Mouse (Mus musculus) liver, embryonic 16.5 days (tissue): ENCODE measurements around the gene 9430015G10Rik. TPM values are rescaled to one million over a fixed set of nuclear protein-coding genes. Genes with fewer than 3 reads are reported as not detected.
A peak's percentile ranks its signal among the peaks of the same experiment; 100 is the strongest.
"Not testable (repeated sequence)": the region's sequence is repeated elsewhere in the genome, so short reads cannot be mapped to it uniquely, and the experiment has no call there.

ENCODE experiments used
- ATAC-seq: fragments of 200-750 bp; cut with Nextera tagmentation; 2 replicates; pipeline ENCODE4 v1.8.0; 2017; ENCODE audit warnings: low read depth, mild to moderate bottlenecking, moderate number of reproducible peaks, moderate library complexity
- H3K27ac ChIP-seq: fragments of 300-500 bp; sonication (generic); 2 replicates; pipeline ENCODE4 v1.5.1; 2014; ENCODE audit warnings: mild to moderate bottlenecking, low read length
- H3K27me3 ChIP-seq: fragments of 300-500 bp; sonication (generic); 2 replicates; pipeline ENCODE4 v1.6.1; 2014; ENCODE audit warnings: low read depth, low read length, mixed read lengths; ENCODE audit not compliant: control insufficient read depth, insufficient read depth
- H3K36me3 ChIP-seq: fragments of 300-500 bp; sonication (generic); 2 replicates; pipeline ENCODE4 v1.6.1; 2014; ENCODE audit warnings: mild to moderate bottlenecking; ENCODE audit not compliant: control insufficient read depth, insufficient read depth
- H3K4me1 ChIP-seq: fragments of 300-500 bp; sonication (generic); 2 replicates; pipeline ENCODE4 v1.6.1; 2014; ENCODE audit warnings: low read depth, low read length, mixed read lengths; ENCODE audit not compliant: control insufficient read depth
- H3K4me2 ChIP-seq: fragments of 300-500 bp; sonication (generic); 2 replicates; pipeline ENCODE4 v1.6.1; 2014; ENCODE audit warnings: low read depth, low read length, mixed read lengths
- H3K4me3 ChIP-seq: fragments of 300-500 bp; sonication (generic); 2 replicates; pipeline ENCODE4 v1.5.1; 2014; ENCODE audit warnings: low read depth, mild to moderate bottlenecking, low read length
- H3K9ac ChIP-seq: fragments of 300-500 bp; sonication (generic); 2 replicates; pipeline ENCODE4 v1.6.1; 2014; ENCODE audit warnings: low read depth, low read length
- H3K9me3 ChIP-seq: fragments of 300-500 bp; sonication (generic); replicated peaks from 2 replicates; pipeline ENCODE4 v1.6.1; 2016; ENCODE audit warnings: low read length; ENCODE audit not compliant: control insufficient read depth
- WGBS: fragments of 180-500 bp; shearing (Covaris S2); extraction: QIAGEN DNeasy Blood & Tissue Kit; methylation state at CpG from one replicate; pipeline ENCODE4 v1.1.7; 2014; ENCODE audit not compliant: insufficient replicate concordance; 5-methylcytosine and 5-hydroxymethylcytosine counted together
- polyA plus RNA-seq: library from polyadenylated mRNA; unstranded; fragments of >200 nt; fragmentation: Nextera tagmentation; extraction: Ambion mirVana; gene quantifications from 2 replicates; pipeline ENCODE4 v1.2.1, GENCODE M21; 2015

Gene 9430015G10Rik
- polyA plus RNA-seq, 1 experiment from 2014 or later = 13.4 TPM

DNA sequence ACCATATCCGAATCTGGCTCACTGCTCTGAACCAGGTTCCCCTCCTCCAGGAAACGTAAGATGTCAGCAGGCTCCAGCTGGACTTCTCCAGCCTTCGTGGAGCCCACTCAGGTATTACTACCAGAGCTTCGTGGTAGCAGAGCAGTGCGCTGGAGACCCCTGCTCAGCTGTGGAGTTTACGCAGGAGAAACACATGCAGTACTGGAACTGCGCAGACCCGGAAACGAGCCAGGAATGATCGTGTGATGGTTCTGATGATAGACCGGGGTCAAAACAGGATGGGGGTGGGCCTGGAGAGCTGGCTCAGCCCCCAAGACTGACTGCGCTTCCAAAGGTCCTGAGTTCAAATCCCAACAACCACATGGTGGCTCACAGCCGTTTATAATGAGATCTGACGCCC, 26.0 kb downstream of the 9430015G10Rik start:
- Histone ChIP-seq H3K9me3 (no peaks in the 10 kb centered on the region), H3K4me3 (no peak overlapping the region), H3K4me1 (no peaks in the 10 kb centered on the region; the same call in 1 of the 2 replicates), H3K36me3 (no peaks in the 10 kb centered on the region), H3K9ac (no peak overlapping the region), H3K27me3 (no peaks in the 10 kb centered on the region), H3K4me2 (no peak overlapping the region), H3K27ac (no peak overlapping the region)
- 84% methylated on average over 14 of the region's 14 CpGs for WGBS
- ATAC-seq = no peak

DNA sequence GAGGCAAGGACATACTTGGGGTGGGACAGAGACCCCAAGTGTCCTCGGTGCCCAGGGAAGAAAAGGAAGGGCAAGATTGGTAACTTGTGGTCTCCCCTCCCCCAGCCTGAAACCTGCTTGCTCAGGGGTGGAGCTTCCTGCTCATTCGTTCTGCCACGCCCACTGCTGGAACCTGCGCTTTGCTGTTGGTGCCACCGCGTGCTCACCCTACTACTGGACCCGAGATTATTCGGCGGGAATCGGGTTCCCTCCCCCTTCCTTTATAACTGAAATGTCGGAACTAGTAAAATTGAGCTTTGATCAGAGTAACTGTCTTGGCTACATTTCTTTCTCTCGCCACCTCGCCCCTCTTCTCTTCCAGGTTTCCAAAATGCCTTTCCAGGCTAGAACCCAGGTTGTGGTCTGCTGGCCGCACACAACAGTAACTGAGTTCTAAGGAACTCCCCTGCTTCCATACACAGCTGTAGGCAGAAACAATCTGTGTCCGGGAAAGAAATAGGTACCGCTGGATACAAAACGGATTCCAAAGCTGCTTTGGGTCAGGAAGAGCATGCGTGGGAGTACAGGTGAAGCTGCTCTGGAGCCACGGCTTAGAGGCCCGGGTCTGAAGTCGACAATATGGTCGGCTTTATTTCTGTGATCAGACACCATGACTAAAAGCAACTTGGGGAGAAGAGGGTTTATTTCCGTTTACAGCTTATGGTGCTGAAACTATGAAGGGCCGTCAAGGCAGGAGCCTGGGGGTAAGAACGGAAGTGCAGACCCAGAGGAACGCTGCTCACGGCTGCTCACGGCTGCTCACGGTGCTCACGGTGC, 26.7 kb downstream of the 9430015G10Rik start:
- no peak overlapping the region for H3K27ac ChIP-seq
- no peak overlapping the region for H3K4me2 ChIP-seq
- H3K9me3 ChIP-seq = no peaks in the 10 kb centered on the region
- ATAC-seq = no peak
- no peak overlapping the region for H3K9ac ChIP-seq
- H3K27me3 ChIP-seq = no peaks in the 10 kb centered on the region
- H3K4me3 ChIP-seq = no peak overlapping the region
- no peaks in the 10 kb centered on the region for H3K36me3 ChIP-seq
- H3K4me1 ChIP-seq = no peaks in the 10 kb centered on the region; the same call in 1 of the 2 replicates
- 85% methylated on average over 30 of the region's 30 CpGs for WGBS

DNA sequence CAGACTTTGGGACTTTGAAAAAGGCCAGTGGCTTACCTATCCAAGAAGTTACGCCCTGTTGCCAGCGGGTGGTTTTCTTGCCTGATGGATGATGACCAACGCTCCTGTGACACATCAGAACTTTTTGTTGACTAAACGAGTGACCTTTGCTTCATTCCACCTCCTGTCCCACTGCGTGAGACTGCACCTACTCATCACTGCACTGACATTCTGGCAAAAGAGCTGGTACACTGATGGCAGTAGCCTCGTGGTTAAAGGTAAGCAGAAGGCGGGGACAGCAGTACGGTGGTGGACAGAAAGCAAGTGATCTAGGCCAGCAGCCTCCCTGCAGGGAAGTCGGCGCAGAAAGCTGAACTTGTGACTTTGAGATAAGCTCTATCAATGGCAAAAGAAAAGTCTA, 41.1 kb downstream of the 9430015G10Rik start:
- not testable (repeated sequence) for H3K4me1 ChIP-seq, H3K9me3 ChIP-seq, H3K27me3 ChIP-seq, H3K4me3 ChIP-seq, H3K27ac ChIP-seq, H3K4me2 ChIP-seq, H3K36me3 ChIP-seq, H3K9ac ChIP-seq
- 56% methylated on average over 10 of the region's 10 CpGs for WGBS
- peak; percentile 62; the same call in 1 of the 2 replicates for ATAC-seq

DNA sequence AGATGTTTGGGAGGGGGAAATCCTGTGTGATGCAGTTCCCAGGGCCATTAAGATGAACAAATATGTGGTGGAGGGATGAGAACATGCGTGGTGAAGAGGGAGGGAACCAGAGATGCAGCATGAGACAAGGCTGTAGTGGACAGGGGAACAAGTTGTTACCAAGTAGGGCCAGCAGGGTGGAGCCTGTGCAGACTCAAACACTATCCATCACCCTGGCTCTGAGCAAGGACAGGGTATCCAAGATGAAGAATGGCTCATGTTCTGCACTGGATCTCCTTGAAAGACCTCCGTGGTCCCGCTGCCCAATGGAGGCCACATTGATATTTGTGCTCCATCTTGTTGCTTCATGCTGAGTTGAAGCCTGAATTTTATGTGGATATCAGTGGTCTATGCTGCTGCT, 45.0 kb downstream of the 9430015G10Rik start:
- Histone ChIP-seq H3K36me3 (no peaks in the 10 kb centered on the region), H3K9me3 (peaks cover 8% of the 10 kb centered on the region), H3K27me3 (no peaks in the 10 kb centered on the region), H3K4me1 (no peaks in the 10 kb centered on the region), H3K27ac (no peak overlapping the region), H3K4me3 (no peak overlapping the region), H3K4me2 (no peak overlapping the region), H3K9ac (no peak overlapping the region)
- WGBS = 82% methylated on average over 3 of the region's 3 CpGs
- no peak for ATAC-seq

DNA sequence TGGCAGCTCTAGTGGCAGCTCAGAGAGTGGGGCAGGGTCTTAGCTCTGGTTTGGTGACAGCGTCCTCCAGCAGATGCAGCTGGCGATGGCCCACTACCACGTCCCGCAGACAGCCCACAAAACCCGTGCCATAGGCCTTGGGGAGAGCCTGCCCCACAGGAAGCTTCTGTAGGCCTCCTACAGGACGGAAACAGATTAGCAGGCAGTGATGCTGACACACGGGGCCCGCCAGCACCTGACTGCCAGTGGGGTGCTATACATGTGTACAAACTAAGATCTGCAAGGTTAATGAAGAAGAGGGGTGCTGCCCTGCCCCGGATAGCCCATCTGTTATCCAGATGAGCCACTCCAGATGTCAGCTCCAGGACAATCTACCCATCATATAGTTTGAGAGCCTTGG, 56.7 kb downstream of the 9430015G10Rik start:
- H3K27me3 ChIP-seq = no peaks in the 10 kb centered on the region
- H3K4me2 ChIP-seq = no peak overlapping the region
- no peak overlapping the region for H3K9ac ChIP-seq
- no peak overlapping the region for H3K4me3 ChIP-seq
- no peak for ATAC-seq
- H3K4me1 ChIP-seq = no peaks in the 10 kb centered on the region
- no peak overlapping the region for H3K27ac ChIP-seq
- H3K36me3 ChIP-seq = no peaks in the 10 kb centered on the region; the same call in 1 of the 2 replicates
- WGBS = 57% methylated on average over 9 of the region's 9 CpGs
- H3K9me3 ChIP-seq = peaks cover 4% of the 10 kb centered on the region; the same call in 1 of the 2 replicates

DNA sequence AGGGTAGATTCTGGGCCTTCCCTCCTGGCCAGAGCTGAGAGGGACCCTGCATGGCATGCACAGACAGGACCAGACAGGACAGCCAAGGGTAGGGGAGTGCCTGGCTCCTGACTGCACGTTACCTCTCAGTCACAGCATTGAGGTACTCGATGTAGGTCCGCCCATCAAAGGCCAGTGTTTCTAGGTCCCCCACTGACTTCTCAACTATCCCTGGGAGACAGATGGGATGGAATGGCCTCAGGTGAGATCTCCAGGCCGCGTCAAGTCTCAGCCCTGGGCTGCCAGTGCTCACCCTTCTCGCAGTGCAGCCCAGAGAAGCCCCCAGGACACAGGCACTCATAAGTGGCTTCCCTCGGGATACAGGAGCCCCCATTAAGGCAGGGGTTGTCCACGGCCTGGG, 58.8 kb downstream of the 9430015G10Rik start:
- Histone ChIP-seq H3K27ac (no peak overlapping the region), H3K4me2 (no peak overlapping the region), H3K4me1 (no peaks in the 10 kb centered on the region), H3K27me3 (no peaks in the 10 kb centered on the region), H3K9me3 (no peaks in the 10 kb centered on the region), H3K36me3 (peaks cover 7% of the 10 kb centered on the region; the same call in 1 of the 2 replicates), H3K4me3 (no peak overlapping the region), H3K9ac (no peak overlapping the region)
- WGBS = 77% methylated on average over 8 of the region's 8 CpGs
- ATAC-seq = no peak

DNA sequence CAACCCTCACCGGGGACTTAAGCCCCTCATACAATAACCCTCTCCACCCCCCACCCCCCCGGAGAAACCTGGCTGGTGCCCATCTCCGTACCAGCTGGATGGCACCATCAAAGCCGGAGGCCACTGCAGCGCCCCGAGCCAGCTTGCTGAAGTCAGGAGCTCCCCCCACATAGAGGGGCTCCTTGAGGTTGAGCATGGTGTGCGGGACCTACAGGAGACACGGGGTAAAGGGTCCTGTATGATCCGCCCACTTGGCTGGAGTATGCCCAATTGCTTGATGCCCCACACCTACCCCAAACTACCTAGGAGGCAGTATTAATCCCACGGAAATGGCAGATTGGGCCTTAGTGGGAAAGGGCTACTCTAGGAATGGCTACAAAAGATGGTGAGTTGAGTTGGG, 59.3 kb downstream of the 9430015G10Rik start:
- Histone ChIP-seq H3K36me3 (peaks cover 7% of the 10 kb centered on the region; the same call in 1 of the 2 replicates), H3K27me3 (no peaks in the 10 kb centered on the region), H3K9me3 (no peaks in the 10 kb centered on the region), H3K4me1 (no peaks in the 10 kb centered on the region), H3K27ac (no peak overlapping the region), H3K4me2 (no peak overlapping the region), H3K9ac (no peak overlapping the region), H3K4me3 (no peak overlapping the region)
- no peak for ATAC-seq
- WGBS = 78% methylated on average over 10 of the region's 10 CpGs

DNA sequence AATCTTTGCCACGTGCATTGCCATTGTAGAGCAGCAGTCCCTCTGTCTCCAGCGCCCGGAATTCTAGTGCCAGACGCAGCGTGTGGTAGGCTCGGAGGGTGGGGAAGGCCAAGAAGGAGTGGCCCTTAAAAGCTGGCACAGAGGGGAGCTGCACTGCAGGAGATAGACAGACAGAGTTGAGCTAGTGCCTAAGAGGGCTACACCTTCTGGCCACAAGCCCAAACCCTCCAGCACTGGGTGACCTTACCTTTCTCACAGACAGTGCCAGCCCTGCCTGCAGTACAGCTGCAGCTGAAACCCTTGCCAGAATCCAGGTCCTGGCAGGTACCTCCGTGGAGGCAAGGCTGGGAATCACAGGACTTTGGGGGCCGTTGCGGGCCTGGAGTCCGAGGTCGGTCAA, 62.0 kb downstream of the 9430015G10Rik start:
- WGBS = 81% methylated on average over 11 of the region's 11 CpGs
- H3K4me1 ChIP-seq = no peaks in the 10 kb centered on the region
- peaks cover 7% of the 10 kb centered on the region; the same call in 1 of the 2 replicates for H3K36me3 ChIP-seq
- H3K4me3 ChIP-seq = no peak overlapping the region
- ATAC-seq = no peak
- no peak overlapping the region for H3K27ac ChIP-seq
- H3K27me3 ChIP-seq = no peaks in the 10 kb centered on the region
- no peaks in the 10 kb centered on the region for H3K9me3 ChIP-seq
- H3K4me2 ChIP-seq = no peak overlapping the region
- no peak overlapping the region for H3K9ac ChIP-seq
